Mouse (Mus musculus) stomach, embryonic 15.5 days (tissue): Measurements from ENCODE around the gene Ccdc106. TPM values are rescaled to one million over a fixed set of nuclear protein-coding genes. Genes with fewer than 3 reads are reported as not detected.
"Not testable (repeated sequence)": the region's sequence is repeated elsewhere in the genome, so short reads cannot be mapped to it uniquely, and the experiment has no call there.

Experiments
- ATAC-seq: fragments of 200-750 bp; cut with Nextera tagmentation; 2 replicates; pipeline ENCODE4 v1.8.0; 2017; ENCODE audit warnings: low read depth, moderate number of reproducible peaks, moderate TSS enrichment; ENCODE audit not compliant: insufficient read depth, low FRiP score
- H3K27ac ChIP-seq: fragments of 300-500 bp; sonication (generic); 2 replicates; pipeline ENCODE4 v1.5.1; 2015; ENCODE audit warnings: mild to moderate bottlenecking, inconsistent platforms
- H3K27me3 ChIP-seq: fragments of 300-500 bp; sonication (generic); replicated peaks from 2 replicates; pipeline ENCODE4 v1.6.1; 2015; ENCODE audit warnings: inconsistent platforms
- H3K36me3 ChIP-seq: fragments of 300-500 bp; sonication (generic); 2 replicates; pipeline ENCODE4 v1.6.1; 2015; ENCODE audit warnings: inconsistent platforms
- H3K4me1 ChIP-seq: fragments of 300-500 bp; sonication (generic); 2 replicates; pipeline ENCODE4 v1.6.1; 2015; ENCODE audit warnings: inconsistent platforms
- H3K4me2 ChIP-seq: fragments of 300-500 bp; sonication (generic); 2 replicates; pipeline ENCODE4 v1.6.1; 2015; ENCODE audit warnings: mild to moderate bottlenecking, inconsistent platforms
- H3K4me3 ChIP-seq: fragments of 300-500 bp; sonication (generic); replicated peaks from 2 replicates; pipeline ENCODE4 v1.5.1; 2015; ENCODE audit warnings: inconsistent platforms
- H3K9ac ChIP-seq: fragments of 300-500 bp; sonication (generic); 2 replicates; pipeline ENCODE4 v1.6.1; 2015; ENCODE audit warnings: inconsistent platforms
- H3K9me3 ChIP-seq: fragments of 300-500 bp; sonication (generic); 2 replicates; pipeline ENCODE4 v1.6.1; 2016; ENCODE audit warnings: inconsistent platforms
- WGBS: fragments of 180-500 bp; shearing (Covaris S2); methylation state at CpG from one replicate; pipeline ENCODE4 v1.1.7; 2015; 5-methylcytosine and 5-hydroxymethylcytosine counted together
- polyA plus RNA-seq: library from polyadenylated mRNA; unstranded; fragments of >200 nt; fragmentation: Nextera tagmentation; extraction: Ambion mirVana; gene quantifications from 2 replicates; pipeline ENCODE4 v1.2.1, GENCODE M21; 2015

Ccdc106 gene
- polyA plus RNA-seq, 1 experiment from 2014 or later: 20.8 TPM

- Histone ChIP-seq H3K4me3 (no peak overlapping the region), H3K27me3 (no peaks in the 10 kb centered on the region), H3K4me1 (peaks cover 16% of the 10 kb centered on the region; the same call in 1 of the 2 replicates), H3K27ac (no peak overlapping the region), H3K36me3 (peaks cover 15% of the 10 kb centered on the region), H3K4me2 (no peak overlapping the region), H3K9me3 (no peaks in the 10 kb centered on the region), H3K9ac (no peak overlapping the region)
- no peak for ATAC-seq
- 89% methylated on average over 16 of the region's 16 CpGs for WGBS
Measured at GRCm38 (mm10) chr7:5017352-5017751, 3.0 kb upstream of the Ccdc106 start.

GRCm38 (mm10) chr7:5017931-5018330 lies 2.4 kb upstream of the Ccdc106 start:
- no peaks in the 10 kb centered on the region for H3K27me3 ChIP-seq
- no peak overlapping the region for H3K9ac ChIP-seq
- H3K4me3 ChIP-seq: no peak overlapping the region

GRCm38 (mm10) chr7:5019576-5019975 lies 777 bp upstream of the Ccdc106 start:
- not testable (repeated sequence) for H3K9me3 ChIP-seq, H3K27me3 ChIP-seq, ATAC-seq
- Histone ChIP-seq H3K4me2 (peak overlapping the region; percentile 79), H3K27ac (peak overlapping the region; percentile 97), H3K4me3 (peak overlapping the region; percentile 90), H3K36me3 (peaks cover 30% of the 10 kb centered on the region), H3K4me1 (peaks cover 16% of the 10 kb centered on the region; the same call in 1 of the 2 replicates), H3K9ac (0 out of 2 replicates have a peak overlapping the region, but pooled peaks have one; percentile 94)
- WGBS: 26% methylated on average over 8 of the region's 8 CpGs

More at GRCm38 (mm10) chr7:5017931-5018330, 2.4 kb upstream of the Ccdc106 start:
- Histone ChIP-seq H3K4me2 (no peak overlapping the region), H3K4me1 (peaks cover 16% of the 10 kb centered on the region; the same call in 1 of the 2 replicates), H3K9me3 (no peaks in the 10 kb centered on the region), H3K27ac (no peak overlapping the region), H3K36me3 (peaks cover 14% of the 10 kb centered on the region)
- 97% methylated on average over 21 of the region's 21 CpGs for WGBS
- no peak for ATAC-seq

GRCm38 (mm10) chr7:5020685-5021084 lies 332 bp downstream of the Ccdc106 start:
- 0% methylated on average over 15 of the region's 15 CpGs for WGBS

GRCm38 (mm10) chr7:5021197-5021596 lies 844 bp downstream of the Ccdc106 start:
- H3K4me2 ChIP-seq: peak overlapping the region; percentile 79
- peak overlapping the region; percentile 90 for H3K4me3 ChIP-seq
- H3K9ac ChIP-seq: peak overlapping the region; percentile 94
- no peak for ATAC-seq
- peaks cover 13% of the 10 kb centered on the region; the same call in 1 of the 2 replicates for H3K4me1 ChIP-seq
- H3K36me3 ChIP-seq: peaks cover 36% of the 10 kb centered on the region
- H3K27ac ChIP-seq: peak overlapping the region; percentile 97
- WGBS: 48% methylated on average over 5 of the region's 5 CpGs
- no peaks in the 10 kb centered on the region for H3K27me3 ChIP-seq
- no peaks in the 10 kb centered on the region for H3K9me3 ChIP-seq

More at GRCm38 (mm10) chr7:5020685-5021084, 332 bp downstream of the Ccdc106 start:
- H3K9me3 ChIP-seq: no peaks in the 10 kb centered on the region
- H3K36me3 ChIP-seq: peaks cover 34% of the 10 kb centered on the region
- H3K9ac ChIP-seq: peak overlapping the region; percentile 94
- H3K27me3 ChIP-seq: no peaks in the 10 kb centered on the region
- peak overlapping the region; percentile 90 for H3K4me3 ChIP-seq
- peak overlapping the region; percentile 97 for H3K27ac ChIP-seq
- H3K4me1 ChIP-seq: peaks cover 16% of the 10 kb centered on the region; the same call in 1 of the 2 replicates
- peak overlapping the region; percentile 79 for H3K4me2 ChIP-seq
- peak; percentile 0 for ATAC-seq

GRCm38 (mm10) chr7:5029543-5029942 lies 9.2 kb downstream of the Ccdc106 start:
- Histone ChIP-seq H3K4me3 (no peak overlapping the region), H3K4me2 (no peak overlapping the region), H3K9me3 (peaks cover 20% of the 10 kb centered on the region), H3K36me3 (peaks cover 79% of the 10 kb centered on the region), H3K27ac (no peak overlapping the region), H3K4me1 (no peaks in the 10 kb centered on the region), H3K9ac (no peak overlapping the region), H3K27me3 (no peaks in the 10 kb centered on the region)
- no peak for ATAC-seq
- 94% methylated on average over 22 of the region's 22 CpGs for WGBS

GRCm38 (mm10) chr7:5029946-5030345 lies 9.6 kb downstream of the Ccdc106 start:
- Histone ChIP-seq H3K36me3 (peaks cover 79% of the 10 kb centered on the region), H3K27ac (no peak overlapping the region), H3K27me3 (no peaks in the 10 kb centered on the region), H3K4me3 (no peak overlapping the region), H3K4me2 (no peak overlapping the region), H3K4me1 (no peaks in the 10 kb centered on the region), H3K9ac (no peak overlapping the region), H3K9me3 (peaks cover 20% of the 10 kb centered on the region)
- ATAC-seq: no peak
- 92% methylated on average over 21 of the region's 21 CpGs for WGBS

GRCm38 (mm10) chr7:5030554-5031275 lies 10.4 kb downstream of the Ccdc106 start:
- Histone ChIP-seq H3K9me3 (peaks cover 20% of the 10 kb centered on the region), H3K4me3 (no peak overlapping the region), H3K4me1 (no peaks in the 10 kb centered on the region), H3K36me3 (peaks cover 86% of the 10 kb centered on the region), H3K9ac (no peak overlapping the region), H3K4me2 (no peak overlapping the region), H3K27me3 (no peaks in the 10 kb centered on the region), H3K27ac (no peak overlapping the region)
- WGBS: 85% methylated on average over 63 of the region's 63 CpGs
- ATAC-seq: no peak

GRCm38 (mm10) chr7:5031496-5031895 lies 11.1 kb downstream of the Ccdc106 start:
- Histone ChIP-seq H3K4me1 (no peaks in the 10 kb centered on the region), H3K4me2 (no peak overlapping the region), H3K9me3 (peaks cover 20% of the 10 kb centered on the region), H3K9ac (no peak overlapping the region), H3K27ac (no peak overlapping the region), H3K4me3 (no peak overlapping the region), H3K36me3 (peaks cover 86% of the 10 kb centered on the region), H3K27me3 (no peaks in the 10 kb centered on the region)
- 81% methylated on average over 46 of the region's 46 CpGs for WGBS
- ATAC-seq: no peak

GRCm38 (mm10) chr7:5033818-5034217 lies 13.5 kb downstream of the Ccdc106 start, which contains the start of gene 4632433K11Rik:
Gene 4632433K11Rik (plus strand): TSS chr7:5034118.
- H3K4me3 ChIP-seq: no peak within 1 kb of the TSS
- WGBS: 90% methylated on average over 3 of the region's 3 CpGs
- ATAC-seq: no peak
- H3K27me3 ChIP-seq: no peaks in the 10 kb centered on the region
- peaks cover 74% of the 10 kb centered on the region for H3K36me3 ChIP-seq
- no peak within 1 kb of the TSS for H3K27ac ChIP-seq
- no peak within 1 kb of the TSS for H3K9ac ChIP-seq
- no peak within 1 kb of the TSS for H3K4me2 ChIP-seq
- no peaks in the 10 kb centered on the region for H3K4me1 ChIP-seq
- peaks cover 20% of the 10 kb centered on the region for H3K9me3 ChIP-seq

- Histone ChIP-seq H3K27ac (no peak overlapping the region), H3K27me3 (no peaks in the 10 kb centered on the region), H3K9me3 (peaks cover 7% of the 10 kb centered on the region), H3K36me3 (peaks cover 56% of the 10 kb centered on the region), H3K4me1 (no peaks in the 10 kb centered on the region), H3K4me3 (no peak overlapping the region), H3K9ac (no peak overlapping the region), H3K4me2 (no peak overlapping the region)
- ATAC-seq: no peak
- 96% methylated on average over 17 of the region's 17 CpGs for WGBS
Measured at GRCm38 (mm10) chr7:5035628-5036027, 15.3 kb downstream of the Ccdc106 start.

GRCm38 (mm10) chr7:5036136-5036535 lies 15.8 kb downstream of the Ccdc106 start:
- WGBS: 93% methylated on average over 9 of the region's 9 CpGs
- Histone ChIP-seq H3K9me3 (peaks cover 5% of the 10 kb centered on the region; the same call in 1 of the 2 replicates), H3K36me3 (peaks cover 51% of the 10 kb centered on the region)

More at GRCm38 (mm10) chr7:5036136-5036535, 15.8 kb downstream of the Ccdc106 start:
- Histone ChIP-seq H3K4me2 (no peak overlapping the region), H3K4me3 (no peak overlapping the region), H3K9ac (no peak overlapping the region), H3K27me3 (no peaks in the 10 kb centered on the region), H3K4me1 (no peaks in the 10 kb centered on the region), H3K27ac (no peak overlapping the region)
- ATAC-seq: no peak
